Mouse (Mus musculus): ENCODE measurements around the gene Sema4g.

Sema4g gene

DNA sequence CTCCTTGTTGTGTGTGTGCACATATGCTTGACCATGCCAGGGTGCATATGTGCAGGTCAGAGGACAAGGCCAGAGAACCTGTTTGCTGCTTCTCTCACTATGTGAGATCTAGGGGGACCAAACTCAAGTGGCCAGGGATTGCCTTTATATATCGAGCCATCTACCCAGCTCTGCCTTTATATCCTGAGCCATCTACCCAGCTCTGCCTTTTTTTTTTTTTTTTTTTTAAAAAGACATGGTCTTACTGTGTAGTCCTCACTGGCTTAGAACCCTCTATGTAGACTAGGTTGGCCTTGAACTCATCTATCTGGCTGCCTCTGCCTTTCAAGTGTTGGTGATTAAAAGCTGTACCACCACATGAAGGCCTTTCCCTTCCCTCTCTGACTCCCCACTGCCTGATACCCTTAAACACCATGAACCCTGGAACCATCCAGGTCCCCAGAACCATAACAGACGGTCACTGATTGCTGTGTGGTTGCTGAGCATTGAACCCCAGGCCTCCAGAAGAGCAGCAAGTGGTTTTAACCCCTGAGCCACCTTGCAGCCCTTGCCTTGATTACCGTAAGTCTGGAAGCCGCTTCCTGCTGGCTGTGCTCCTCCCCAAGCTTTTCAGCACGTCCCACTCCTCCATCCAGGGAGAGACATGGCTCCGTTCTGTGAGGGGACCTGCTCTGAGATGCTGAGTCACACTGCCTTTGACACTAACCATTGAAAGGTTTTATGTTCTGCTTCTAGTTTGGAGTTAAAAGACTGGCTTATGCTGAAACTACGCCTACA, 15.0 kb downstream of the Sema4g start:
- CTCF ChIA-PET, result interaction anchor here (0.7 kb wide), 1 partner anchor 241 kb away, joined by 8 read pairs; no protein-coding TSS in a partner anchor

DNA sequence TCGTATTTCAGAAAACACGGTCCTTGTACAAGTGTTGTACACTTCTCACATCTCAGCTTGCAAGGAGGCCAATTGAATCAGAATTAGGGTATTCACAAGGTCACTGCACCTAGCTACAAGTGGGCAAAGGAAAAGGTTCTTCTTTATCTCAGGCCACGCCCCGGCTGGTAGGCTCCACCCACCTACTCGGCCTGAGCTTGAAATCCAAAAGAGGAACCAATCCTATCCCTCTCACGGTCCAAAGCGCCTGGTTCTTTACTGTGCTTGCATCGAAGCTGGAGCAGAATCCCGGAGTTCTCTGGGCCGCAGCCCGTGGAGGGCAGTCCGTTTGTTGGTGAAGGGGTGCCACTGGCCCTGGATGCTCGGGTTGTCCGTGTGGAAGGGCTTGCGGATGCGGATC, 16.5 kb downstream of the Sema4g start, which contains the start of gene Twnk:
TSS of gene Twnk (plus strand) at position 220 of the 400 bp plus-strand sequence.
- CTCF ChIA-PET, result interaction anchor here (0.6 to 1.2 kb wide), 5 partner anchors 26 to 74 kb away, joined by 3 read pairs; partner anchors contain the start of gene Kazald1

DNA sequence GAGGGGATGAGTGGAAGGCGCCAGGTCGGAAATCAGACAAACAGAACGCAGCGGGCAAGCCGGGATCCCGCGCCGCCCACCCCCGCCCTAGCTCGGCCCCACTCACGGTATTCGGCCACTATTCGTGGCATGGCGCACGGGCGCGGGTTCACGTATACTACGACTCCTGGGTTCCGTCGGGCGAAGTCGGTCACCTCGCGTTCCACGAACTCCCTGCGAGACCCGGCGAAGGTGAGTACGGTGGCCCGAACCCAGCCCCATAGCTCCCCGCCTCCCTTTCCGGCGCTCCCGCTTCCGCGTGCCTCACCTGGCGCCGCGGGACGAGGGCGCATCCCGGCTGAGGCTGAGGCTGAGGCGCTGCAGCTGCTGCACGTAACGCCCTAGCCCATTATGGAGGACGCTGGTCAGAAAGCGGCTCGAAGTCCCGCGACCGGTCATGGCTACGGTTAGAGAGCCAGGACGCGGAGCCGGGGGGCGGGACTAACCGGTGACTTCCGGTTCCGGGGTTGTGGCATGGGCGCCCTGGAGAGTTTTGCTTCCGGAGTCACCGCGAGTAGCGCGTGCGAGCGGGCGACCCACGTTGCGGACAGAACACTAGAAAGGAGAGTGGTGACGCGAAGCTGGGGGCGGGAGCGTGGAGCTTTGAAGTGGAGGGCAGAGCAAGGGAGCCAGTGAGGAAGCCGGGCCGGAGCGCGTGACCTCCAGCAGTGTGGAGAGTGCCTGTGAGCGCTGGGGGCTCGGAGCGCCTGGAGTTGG, 17.2 kb downstream of the Sema4g start, which contains the start of gene Mrpl43:
TSS of gene Mrpl43 (minus strand) at position 486 of the 756 bp plus-strand sequence.
- CTCF ChIA-PET, result interaction anchor here (0.6 to 1.2 kb wide), 5 partner anchors 25 to 597 kb away, joined by 3 read pairs; partner anchors contain the start of gene Kazald1

DNA sequence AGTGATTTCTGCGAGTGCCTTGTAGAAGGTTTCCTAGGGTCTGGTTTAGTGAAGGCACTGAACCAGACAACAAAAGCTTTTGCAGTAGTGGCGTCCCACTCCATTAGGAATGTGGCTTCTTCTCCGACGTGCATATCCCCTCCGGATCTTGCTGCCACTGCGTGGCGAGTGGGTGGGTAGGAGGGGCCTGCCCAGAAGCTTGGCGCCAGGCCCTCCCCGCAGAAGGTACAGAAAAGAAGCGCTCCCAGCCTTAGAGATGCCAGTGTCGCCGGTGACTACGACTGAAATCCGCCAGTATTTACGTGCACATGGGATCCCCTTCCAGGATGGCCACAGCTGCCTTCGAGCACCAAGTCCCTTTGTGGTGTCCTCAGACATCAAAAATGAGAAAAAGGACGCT, 18.1 kb downstream of the Sema4g start:
- CTCF ChIA-PET, result no interaction called here

DNA sequence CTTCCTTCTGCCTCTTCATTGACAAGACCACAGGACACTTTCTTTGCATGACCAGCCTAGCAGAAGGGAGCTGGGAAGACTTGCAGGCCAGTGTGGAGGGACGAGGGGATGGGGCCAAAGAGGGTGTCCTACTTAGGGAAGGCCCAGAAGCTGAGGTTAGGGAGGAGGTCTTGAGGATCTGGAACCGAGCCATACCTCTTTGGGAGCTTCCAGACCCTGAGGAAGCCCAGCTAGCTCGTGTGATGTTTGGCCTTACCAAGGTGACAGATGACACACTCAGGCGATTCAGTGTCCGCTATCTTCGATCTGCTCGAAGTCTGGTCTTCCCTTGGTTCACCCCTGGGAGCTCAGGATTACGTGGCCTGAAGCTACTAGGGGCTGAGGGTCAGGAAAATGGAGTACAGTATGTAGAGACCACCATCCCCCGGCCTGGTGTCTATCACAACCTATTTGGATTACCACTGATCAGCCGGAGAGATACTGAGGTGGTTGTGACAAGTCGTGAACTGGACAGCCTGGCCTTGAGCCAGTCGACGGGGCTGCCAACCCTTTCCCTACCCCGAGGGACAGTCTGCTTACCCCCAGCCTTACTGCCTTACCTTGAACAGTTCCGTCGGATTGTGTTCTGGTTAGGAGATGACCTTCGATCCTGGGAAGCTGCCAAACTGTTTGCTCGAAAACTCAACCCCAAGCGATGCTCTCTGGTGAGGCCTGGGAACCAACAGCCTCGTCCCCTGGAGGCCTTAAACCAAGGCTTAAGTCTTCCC, 18.7 kb downstream of the Sema4g start:
- CTCF ChIA-PET, result interaction anchor here (0.7 kb wide), 1 partner anchor 22 kb away, joined by 3 read pairs; no protein-coding TSS in a partner anchor

DNA sequence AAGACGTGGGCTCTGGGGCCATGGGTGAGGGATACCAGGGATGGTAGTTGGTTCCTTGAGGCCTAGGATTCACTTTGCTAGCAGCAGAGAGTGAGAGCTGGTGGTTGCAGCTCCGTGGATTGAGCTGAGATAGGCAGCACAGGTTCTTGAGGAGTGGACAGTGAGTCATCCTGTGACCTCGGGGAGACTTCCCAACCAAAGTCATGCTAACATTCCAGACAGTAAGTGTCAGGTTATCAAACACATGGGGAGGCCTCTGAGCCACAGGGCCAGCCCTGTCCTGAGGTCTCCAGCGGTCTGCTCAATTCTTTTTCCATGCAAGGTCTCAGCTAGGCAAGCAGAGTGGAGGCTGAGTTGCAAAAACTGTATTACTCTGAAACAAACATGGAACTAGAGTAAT, 21.7 kb downstream of the Sema4g start:
- CTCF ChIA-PET, result interaction anchor here (0.5 kb wide), 1 partner anchor 16 kb away, joined by 7 read pairs; no protein-coding TSS in a partner anchor

DNA sequence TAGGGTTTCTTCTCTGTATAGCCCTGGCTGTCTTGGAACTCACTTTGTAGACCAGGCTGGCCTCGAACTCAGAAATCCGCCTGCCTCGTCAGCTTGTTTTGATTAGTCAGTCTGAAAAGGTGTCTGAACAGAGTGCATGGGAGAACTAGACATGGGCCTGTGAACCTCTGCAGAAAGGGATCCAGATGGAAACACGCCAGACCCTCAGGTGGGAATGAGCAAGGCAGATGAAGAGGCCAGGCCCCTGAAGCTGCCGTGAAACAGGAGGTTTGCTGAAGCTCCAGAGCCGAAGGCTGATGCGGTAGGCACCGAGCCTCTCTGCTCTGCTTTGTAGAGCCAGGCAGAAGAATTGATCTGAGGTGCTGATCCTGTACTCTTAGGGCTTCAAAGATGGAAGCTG, 23.3 kb downstream of the Sema4g start:
- CTCF ChIA-PET, result interaction anchor here (0.7 to 2.3 kb wide), 2 partner anchors 19 to 71 kb away, joined by 3 to 24 read pairs; no protein-coding TSS in a partner anchor

DNA sequence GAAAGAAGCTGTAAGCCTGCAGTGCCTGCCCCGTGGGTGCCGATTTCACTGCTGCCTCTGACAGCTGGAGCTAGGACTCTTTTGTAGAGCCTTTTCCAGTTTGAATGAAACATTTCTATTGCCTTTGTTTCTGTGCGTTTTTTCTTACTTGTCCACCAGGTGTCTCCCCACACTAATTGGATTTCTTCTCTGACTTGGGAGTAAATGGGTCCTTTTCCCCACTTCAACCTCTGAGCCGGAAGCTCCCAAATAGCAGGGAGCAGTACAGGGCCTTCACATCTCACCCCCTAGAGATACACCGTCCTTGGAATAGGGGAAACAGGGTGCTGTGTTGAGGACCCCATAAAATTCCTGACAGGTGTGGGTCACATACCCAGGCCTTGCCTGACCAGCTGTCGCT, 23.7 kb downstream of the Sema4g start:
- CTCF ChIA-PET, result interaction anchor here (0.6 to 2.3 kb wide), 3 partner anchors 18 to 1606 kb away, joined by 3 to 24 read pairs (median 3); no protein-coding TSS in a partner anchor

DNA sequence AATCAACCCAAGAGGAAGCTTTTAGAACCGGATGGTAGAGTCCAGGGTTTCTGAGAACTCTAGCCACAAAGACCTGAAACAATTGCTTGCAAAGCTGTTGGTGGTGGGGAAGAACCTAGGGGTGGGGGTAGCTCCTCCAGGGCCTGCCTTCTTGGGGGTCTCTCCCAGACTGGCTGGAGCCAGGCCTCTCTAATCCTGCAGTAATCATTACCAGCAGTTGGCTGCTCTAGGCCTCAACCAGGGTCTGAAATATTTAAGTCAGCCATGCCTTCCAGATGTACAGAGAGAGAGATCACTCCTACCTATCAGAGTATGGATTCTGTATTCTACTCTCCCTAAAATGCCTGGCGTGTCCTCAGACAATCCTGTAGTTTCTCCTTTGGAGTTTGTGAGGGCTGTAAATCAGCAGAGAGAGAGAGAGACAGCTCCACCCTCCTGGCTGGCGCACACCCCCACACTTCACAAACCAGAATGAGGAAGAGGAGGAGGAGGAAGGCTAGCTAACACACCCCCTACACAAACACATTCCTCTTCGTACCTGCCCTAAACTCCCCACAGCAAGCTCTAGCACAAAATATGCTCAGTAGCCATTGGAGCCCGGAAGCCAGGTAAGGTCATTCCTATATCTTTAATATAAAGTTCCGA, 24.8 kb downstream of the Sema4g start:
- CTCF ChIA-PET, result interaction anchor here (0.5 to 2.3 kb wide), 3 partner anchors 15 to 775 kb away, joined by 3 to 24 read pairs (median 4); no protein-coding TSS in a partner anchor

DNA sequence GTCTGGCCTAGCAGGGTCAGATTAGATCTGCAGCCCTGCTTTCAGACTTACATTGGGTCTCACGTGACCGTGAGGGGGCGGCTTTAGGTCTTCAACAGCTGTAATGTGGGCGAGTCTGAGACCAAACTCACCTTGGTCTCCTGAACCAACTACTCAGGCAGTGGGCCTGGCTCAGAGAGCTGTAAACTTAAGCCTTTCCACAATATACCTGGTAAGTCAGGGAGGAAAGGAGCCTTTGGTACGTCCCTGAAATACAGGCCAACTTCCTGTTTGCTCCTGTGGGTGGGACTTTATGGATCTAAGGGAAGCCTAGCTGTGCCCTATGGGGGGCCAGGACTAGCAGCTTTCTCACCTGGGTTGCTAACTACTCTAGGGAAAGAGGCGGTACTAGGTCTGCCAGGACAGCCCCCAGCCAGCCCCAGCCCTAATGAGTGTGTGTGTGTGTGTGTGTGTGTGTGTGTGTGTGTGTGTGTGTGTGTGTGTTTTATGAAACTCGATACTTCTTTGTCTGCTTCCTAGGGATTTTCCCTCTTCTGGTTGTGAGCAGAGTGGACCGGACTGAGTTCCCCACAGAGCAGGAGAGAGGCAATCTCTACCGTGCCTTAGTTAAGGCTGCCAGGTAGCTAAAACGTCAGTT, 25.6 kb downstream of the Sema4g start, which contains the start of gene Lzts2:
TSS of gene Lzts2 (plus strand) at position 80 of the 637 bp plus-strand sequence.
- CTCF ChIA-PET, result interaction anchor here (0.6 to 4.6 kb wide), 3 partner anchors 14 to 1142 kb away, joined by 3 to 29 read pairs (median 5); no protein-coding TSS in a partner anchor

DNA sequence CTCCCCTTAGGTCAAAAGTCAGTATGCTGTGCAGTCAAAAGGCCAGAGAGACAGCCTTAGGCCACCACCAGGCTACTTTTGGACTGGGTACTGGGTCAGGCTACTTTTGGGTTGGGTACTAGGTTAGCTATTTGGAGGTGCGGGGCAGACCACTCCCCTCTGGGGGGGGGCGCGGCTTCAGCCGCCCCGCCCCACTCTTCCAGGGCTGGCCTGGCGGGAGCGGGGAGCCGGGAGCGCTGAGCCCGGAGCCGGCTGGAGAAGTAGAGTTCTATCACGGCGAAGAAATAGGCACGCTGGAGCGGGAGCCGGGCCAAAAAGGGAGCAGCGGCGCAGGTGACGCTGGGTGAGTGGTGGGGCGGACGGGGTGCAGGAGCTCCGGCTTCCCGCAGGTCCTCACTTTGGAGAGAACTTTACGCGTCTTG, 26.1 kb downstream of the Sema4g start:
- CTCF ChIA-PET, result interaction anchor here (0.6 to 4.6 kb wide), 2 partner anchors 16 to 1141 kb away, joined by 5 to 29 read pairs; no protein-coding TSS in a partner anchor

DNA sequence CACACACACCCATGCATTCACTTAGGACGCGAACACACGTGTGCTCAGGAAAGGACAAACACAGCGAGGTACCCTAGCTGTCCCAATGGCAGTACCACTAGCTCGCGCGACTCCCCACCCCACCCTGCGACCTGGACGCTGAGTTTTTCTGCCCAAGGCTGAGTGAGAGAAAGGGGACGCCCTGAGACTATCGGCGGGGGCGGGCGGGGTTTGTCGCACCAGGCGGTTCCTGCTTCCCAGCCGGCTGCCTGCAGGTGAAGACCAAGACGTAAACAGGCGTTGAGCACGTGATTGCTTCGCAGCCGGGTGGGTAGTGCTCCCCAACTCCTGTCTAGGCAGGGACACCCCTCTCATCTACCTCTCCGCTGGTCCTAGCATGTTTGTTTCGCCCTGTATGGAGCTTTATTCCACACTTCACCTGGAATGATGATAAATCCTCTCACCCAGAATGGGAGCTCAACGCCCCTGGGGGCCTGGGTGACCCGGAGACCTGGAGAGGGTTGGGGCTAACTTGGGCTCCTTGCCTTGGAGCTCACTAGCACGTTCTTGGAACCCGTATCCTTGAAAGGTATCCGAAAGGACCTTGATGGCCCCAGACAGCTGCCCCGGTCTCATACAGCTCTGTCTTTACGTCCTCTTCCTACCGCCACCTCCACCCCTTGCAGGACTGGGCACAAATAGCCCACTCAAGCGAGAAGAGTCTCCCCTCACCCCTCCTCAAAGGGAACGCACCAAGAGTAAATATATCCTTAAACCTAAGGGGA, 26.8 kb downstream of the Sema4g start:
- CTCF ChIA-PET, result interaction anchor here (0.6 to 4.6 kb wide), 4 partner anchors 15 to 1866 kb away, joined by 3 to 29 read pairs (median 6); no protein-coding TSS in a partner anchor

DNA sequence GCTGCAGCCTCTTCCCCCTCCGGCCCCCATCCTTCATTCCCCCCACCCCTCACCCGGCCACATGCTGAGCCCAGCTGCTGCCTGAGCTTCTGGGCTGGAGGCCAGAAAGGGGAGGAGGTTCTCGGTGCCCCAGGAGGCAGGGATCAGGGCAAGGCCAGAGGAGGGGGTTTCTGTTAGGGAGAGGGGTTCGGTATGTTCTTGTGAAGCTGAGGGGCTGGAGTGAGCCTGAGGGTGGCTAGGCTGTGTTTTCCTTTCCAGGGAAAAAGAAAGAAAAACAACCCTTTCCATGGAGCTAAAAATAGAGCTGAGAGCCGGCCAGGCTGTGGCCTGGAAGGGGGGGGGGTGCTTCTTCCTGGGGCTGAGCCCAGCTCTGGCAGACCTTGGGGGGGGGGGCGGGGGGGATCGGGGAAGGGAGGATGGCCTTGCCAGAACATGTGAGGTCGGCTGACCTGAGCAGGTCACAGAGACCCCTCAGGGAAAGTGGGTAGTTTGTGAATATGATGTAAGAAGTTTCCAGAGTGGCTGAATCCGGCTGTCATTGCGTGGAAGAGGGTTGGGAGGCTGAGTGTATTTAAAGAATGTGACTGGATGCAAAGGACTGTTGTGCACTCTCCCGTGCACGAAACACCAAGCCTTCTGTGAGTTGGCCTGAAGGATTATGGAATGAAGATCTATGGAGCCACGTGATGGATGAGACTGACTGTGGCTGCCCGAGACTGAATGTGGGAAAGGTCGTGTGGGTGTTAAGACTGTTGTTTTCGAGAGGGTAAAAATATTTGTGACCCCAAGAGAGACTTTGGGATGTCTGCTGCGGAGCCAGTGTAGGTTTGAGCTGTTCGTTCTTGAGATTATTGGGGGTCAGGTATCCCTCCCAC, 27.7 kb downstream of the Sema4g start:
- CTCF ChIA-PET, result interaction anchor here (0.7 to 4.6 kb wide), 6 partner anchors 14 to 1865 kb away, joined by 3 to 29 read pairs (median 4); no protein-coding TSS in a partner anchor

DNA sequence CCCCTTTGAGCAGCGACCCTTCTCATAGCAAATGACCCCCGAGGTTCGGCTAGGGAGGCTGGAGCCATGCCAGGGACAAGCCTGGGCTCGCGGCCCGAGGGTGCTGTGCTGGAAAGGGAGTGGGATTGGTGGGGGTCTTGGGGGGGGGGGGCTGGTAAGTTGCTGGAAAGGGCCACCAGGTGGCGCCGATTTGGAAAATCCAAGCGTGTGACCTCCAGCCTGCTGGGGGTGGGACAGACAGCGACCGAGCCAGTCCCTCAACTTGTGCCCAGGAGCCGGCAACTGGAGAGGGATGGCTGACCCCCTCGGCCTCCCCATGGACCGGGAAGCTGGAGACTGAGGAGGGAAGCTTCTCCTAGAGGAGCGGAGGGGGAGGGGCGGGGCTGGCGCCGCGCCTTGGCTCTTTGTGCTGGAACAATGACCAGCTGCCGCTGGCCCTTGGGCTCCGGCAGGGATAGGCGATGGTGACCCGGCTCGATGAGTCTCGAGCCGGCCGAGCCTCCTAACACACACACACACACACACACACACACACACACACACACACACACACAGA, 28.4 kb downstream of the Sema4g start:
- CTCF ChIA-PET, result interaction anchor here (0.6 to 4.6 kb wide), 5 partner anchors 14 to 60 kb away, joined by 3 to 29 read pairs (median 6); no protein-coding TSS in a partner anchor

DNA sequence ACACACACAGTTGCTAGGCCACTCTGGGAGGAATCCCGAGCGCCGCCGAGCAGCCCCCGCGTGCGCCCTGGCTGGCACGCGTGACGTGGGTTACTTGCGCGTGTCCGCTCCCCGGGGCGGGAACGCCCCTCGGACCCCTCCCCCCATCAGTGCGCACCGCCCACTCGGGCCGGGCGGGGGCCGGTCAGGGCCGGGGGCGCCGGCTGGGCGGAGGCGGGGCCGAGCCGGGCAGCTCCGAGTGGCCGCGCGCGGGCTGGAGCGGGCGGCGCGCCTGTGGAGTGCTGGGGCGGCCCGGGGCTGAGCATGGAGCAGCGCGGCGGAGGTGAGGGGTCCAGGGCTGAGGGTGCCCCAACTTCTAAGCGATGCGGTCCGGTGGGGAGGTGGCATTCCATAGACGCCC, 29.0 kb downstream of the Sema4g start:
- CTCF ChIA-PET, result interaction anchor here (0.6 to 4.6 kb wide), 2 partner anchors 13 to 37 kb away, joined by 3 to 29 read pairs; no protein-coding TSS in a partner anchor

DNA sequence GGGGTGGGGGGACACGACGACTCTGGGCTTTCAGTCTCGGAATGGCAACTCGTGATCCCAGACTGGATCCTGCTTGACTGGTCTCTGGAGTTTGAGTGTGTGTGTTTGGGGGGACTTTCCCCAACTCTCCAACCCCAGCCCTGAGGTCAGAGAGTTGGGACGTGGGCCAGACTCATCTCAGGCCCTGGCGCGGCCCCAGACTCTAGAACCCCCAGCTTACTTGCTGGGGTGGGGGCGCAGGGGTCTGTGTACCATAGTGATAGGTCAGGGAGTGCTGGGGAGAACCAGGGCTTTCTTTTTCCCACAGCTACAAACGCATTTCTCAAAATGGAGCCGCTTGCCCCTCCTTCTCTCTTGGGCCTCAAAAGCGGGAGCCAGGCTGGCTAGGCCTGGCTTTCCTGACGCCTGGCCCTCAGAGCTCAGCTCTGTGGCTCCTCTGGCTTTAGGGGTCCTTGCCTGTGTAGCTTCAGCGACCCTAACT, 29.5 kb downstream of the Sema4g start:
- CTCF ChIA-PET, result interaction anchor here (4.6 kb wide), 1 partner anchor 13 kb away, joined by 29 read pairs; no protein-coding TSS in a partner anchor

DNA sequence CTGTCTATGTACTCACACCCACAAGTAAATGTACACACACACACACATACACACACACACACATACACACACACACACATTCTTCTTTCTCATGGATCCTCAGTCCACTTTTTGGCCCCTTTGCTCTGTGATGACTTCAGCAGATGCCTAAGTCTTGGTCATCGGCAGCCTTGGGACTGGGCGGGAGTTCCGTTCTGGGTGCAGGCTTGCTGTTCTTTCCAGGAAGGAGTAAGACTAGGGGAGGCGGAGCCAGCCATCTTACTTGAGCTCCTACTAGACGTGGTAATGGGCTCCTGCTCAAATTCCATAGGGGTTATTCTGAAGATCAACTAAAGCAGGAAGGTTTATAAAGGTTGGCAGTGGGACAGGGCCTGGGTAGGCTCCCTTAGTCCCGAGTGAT, 31.4 kb downstream of the Sema4g start:
- CTCF ChIA-PET, result interaction anchor here (1.5 kb wide), 1 partner anchor 10 kb away, joined by 7 read pairs; no protein-coding TSS in a partner anchor

Measured in spleen, embryonic (tissue).